Comparison of ENCODE assay signal across 14 mouse cellular contexts in genomic region chr10:118795061-118795407, GRCm38 (mm10).
"Had no signal": no experiment of that assay in that cellular context is flagged by ENCODE, and none has a peak within 500 bp of the region (broad histone marks: within the 10 kb centered on the region; RNA-seq: fewer than 3 reads in every experiment).

No protein-coding gene starts in this region.

- H3K4me1 ChIP-seq: lung, embryonic 15.5 days; megakaryocyte, embryonic 14.5 days; stomach, embryonic 15.5 days had no signal

- H3K27ac ChIP-seq: kidney, postnatal 0 days; limb, embryonic 12.5 days; liver, embryonic 13.5 days; lung, embryonic 15.5 days; stomach, embryonic 15.5 days had no signal

- H3K27me3 ChIP-seq: limb, embryonic 12.5 days; liver, embryonic 13.5 days; lung, embryonic 15.5 days; megakaryocyte, embryonic 14.5 days; stomach, embryonic 15.5 days had no signal

- ATAC-seq: liver, postnatal 0 days had no signal

- DNase-seq: kidney, adult 9 months; kidney, postnatal 36 days; layer of hippocampus, adult 9-11 months; liver; liver, embryonic 13.5 days; liver, postnatal 0 days; lung, postnatal 14 days; right cerebral cortex, postnatal 14 days had no signal

- H3K4me3 ChIP-seq: limb, embryonic 12.5 days; liver, embryonic 13.5 days; lung, embryonic 15.5 days; megakaryocyte, embryonic 14.5 days; stomach, embryonic 15.5 days had no signal

- H3K4me2 ChIP-seq: limb, embryonic 12.5 days; liver, embryonic 13.5 days; lung, embryonic 15.5 days; midbrain, embryonic 11.5 days; stomach, embryonic 15.5 days had no signal

- H3K36me3 ChIP-seq: limb, embryonic 12.5 days; liver, embryonic 13.5 days; lung, embryonic 15.5 days; stomach, embryonic 15.5 days had no signal

- H3K9ac ChIP-seq: limb, embryonic 12.5 days; liver, embryonic 13.5 days; liver, postnatal 0 days; lung, embryonic 15.5 days; stomach, embryonic 15.5 days had no signal

- H3K9me3 ChIP-seq: limb, embryonic 12.5 days; liver, embryonic 13.5 days; lung, embryonic 15.5 days; stomach, embryonic 15.5 days had no signal
